Mouse (Mus musculus): ENCODE measurements at regions not wholly inside any gene's neighbourhood (a gene's known extent, or its start where the extent isn't known, plus 50 kb on each side); places are given as distances from the start of the nearest gene placed in this dataset.
A peak's percentile ranks its signal among the peaks of the same experiment; 100 is the strongest.
"Not testable (repeated sequence)": the region's sequence is repeated elsewhere in the genome, so short reads cannot be mapped to it uniquely, and the experiment has no call there.

GRCm38 (mm10) chr11:40536236-40536765 is 158.7 kb downstream of the Mat2b start:
- no peak for ATAC-seq
- DNase-seq (ENCODE audit: low read depth, low spot score), result no peak
- peak; percentile 51 for TF ChIP-seq CTCF (IDR thresholded peaks at IDR 0.05)
- POLR2A ChIA-PET, result no interaction called here
- CTCF ChIA-PET, result no interaction called here
- in situ Hi-C loops (cut with MboI; ENCODE audit: low pct_unique_long_range_greater_than_20kb), result no loop called here
- peaks cover 2% of the 10 kb centered on the region for H3K27me3 ChIP-seq

- in situ Hi-C loops (cut with MboI; ENCODE audit: low pct_unique_long_range_greater_than_20kb), result no loop called here
- peaks cover 14% of the 10 kb centered on the region for H3K27me3 ChIP-seq
- CTCF ChIA-PET, result no interaction called here
- DNase-seq (ENCODE audit: low read depth, low spot score), result no peak
- ATAC-seq, result no peak
- no peak for TF ChIP-seq CTCF (IDR thresholded peaks at IDR 0.05)
- POLR2A ChIA-PET, result no interaction called here
Observed at GRCm38 (mm10) chr11:40510325-40511239, 184.4 kb downstream of the Mat2b start.

- no peak for ATAC-seq
Observed at GRCm38 (mm10) chr11:40491599-40491998, 203.4 kb downstream of the Mat2b start.

GRCm38 (mm10) chr11:40478171-40478570 is 216.8 kb downstream of the Mat2b start:
- POLR2A ChIA-PET; CTCF ChIA-PET; DNase-seq (ENCODE audit: low read depth, low spot score); ATAC-seq: not testable (repeated sequence)
- in situ Hi-C loops (cut with MboI; ENCODE audit: low pct_unique_long_range_greater_than_20kb), result loop anchor here (25.0 kb wide), 1 partner anchor 316 kb away; no protein-coding TSS in a partner anchor
- peaks cover 45% of the 10 kb centered on the region for H3K27me3 ChIP-seq

More at GRCm38 (mm10) chr11:40491599-40491998, 203.4 kb downstream of the Mat2b start:
- no peak for TF ChIP-seq CTCF (IDR thresholded peaks at IDR 0.05)
- ChIA-PET POLR2A (no interaction called here), CTCF (no interaction called here)
- peaks cover 27% of the 10 kb centered on the region for H3K27me3 ChIP-seq
- in situ Hi-C loops (cut with MboI; ENCODE audit: low pct_unique_long_range_greater_than_20kb), result loop anchor here (25.0 kb wide), 1 partner anchor 329 kb away; no protein-coding TSS in a partner anchor
- no peak for DNase-seq (ENCODE audit: low read depth, low spot score)

GRCm38 (mm10) chr11:40477294-40477693 is 217.7 kb downstream of the Mat2b start:
- CTCF ChIA-PET, result interaction anchor here (1.0 kb wide), 1 partner anchor 200 kb away, joined by 3 read pairs; no protein-coding TSS in a partner anchor
- DNase-seq (ENCODE audit: low read depth, low spot score) (no peak), ATAC-seq (no peak)
- H3K27me3 ChIP-seq, result peaks cover 54% of the 10 kb centered on the region
- in situ Hi-C loops (cut with MboI; ENCODE audit: low pct_unique_long_range_greater_than_20kb), result loop anchor here (25.0 kb wide), 1 partner anchor 315 kb away; no protein-coding TSS in a partner anchor
- no peak for TF ChIP-seq CTCF (IDR thresholded peaks at IDR 0.05)
- POLR2A ChIA-PET, result no interaction called here

GRCm38 (mm10) chr11:40469080-40469705 is 225.8 kb downstream of the Mat2b start:
- ChIA-PET CTCF (interaction anchor here (1.2 kb wide), 1 partner anchor 174 kb away, joined by 4 read pairs; no protein-coding TSS in a partner anchor), POLR2A (no interaction called here)
- no peak for DNase-seq (ENCODE audit: low read depth, low spot score)
- H3K27me3 ChIP-seq, result peaks cover 43% of the 10 kb centered on the region
- in situ Hi-C loops (cut with MboI; ENCODE audit: low pct_unique_long_range_greater_than_20kb), result no loop called here
- peak; percentile 95 for ATAC-seq
- peak; percentile 93 for TF ChIP-seq CTCF (IDR thresholded peaks at IDR 0.05)

GRCm38 (mm10) chr11:40456571-40456970 is 238.4 kb downstream of the Mat2b start:
- CTCF ChIA-PET, result no interaction called here

GRCm38 (mm10) chr11:40454994-40455393 is 240.0 kb downstream of the Mat2b start:
- CTCF ChIA-PET; POLR2A ChIA-PET; in situ Hi-C loops (cut with MboI; ENCODE audit: low pct_unique_long_range_greater_than_20kb); H3K27me3 ChIP-seq; DNase-seq (ENCODE audit: low read depth, low spot score): not testable (repeated sequence)
- peak; percentile 93 for ATAC-seq

More at GRCm38 (mm10) chr11:40456571-40456970, 238.4 kb downstream of the Mat2b start:
- no peak for DNase-seq (ENCODE audit: low read depth, low spot score)
- no peak for ATAC-seq
- TF ChIP-seq CTCF (IDR thresholded peaks at IDR 0.05), result no peak
- in situ Hi-C loops (cut with MboI; ENCODE audit: low pct_unique_long_range_greater_than_20kb), result no loop called here
- H3K27me3 ChIP-seq, result no peaks in the 10 kb centered on the region
- POLR2A ChIA-PET, result no interaction called here

GRCm38 (mm10) chr11:40446846-40447245 is 248.2 kb downstream of the Mat2b start:
- peak; percentile 12 for ATAC-seq
- POLR2A ChIA-PET, result no interaction called here
- CTCF ChIA-PET, result no interaction called here
- no peaks in the 10 kb centered on the region for H3K27me3 ChIP-seq
- no peak for DNase-seq (ENCODE audit: low read depth, low spot score)
- in situ Hi-C loops (cut with MboI; ENCODE audit: low pct_unique_long_range_greater_than_20kb), result no loop called here
- no peak for TF ChIP-seq CTCF (IDR thresholded peaks at IDR 0.05)

- TF ChIP-seq CTCF (IDR thresholded peaks at IDR 0.05), result no peak
- no peak for DNase-seq (ENCODE audit: low read depth, low spot score)
- no peak for ATAC-seq
- POLR2A ChIA-PET, result no interaction called here
- in situ Hi-C loops (cut with MboI; ENCODE audit: low pct_unique_long_range_greater_than_20kb), result no loop called here
- CTCF ChIA-PET, result no interaction called here
- no peaks in the 10 kb centered on the region for H3K27me3 ChIP-seq
Observed at GRCm38 (mm10) chr11:40434002-40434401, 261.0 kb downstream of the Mat2b start.

- in situ Hi-C loops (cut with MboI; ENCODE audit: low pct_unique_long_range_greater_than_20kb), result no loop called here
- no peak for TF ChIP-seq CTCF (IDR thresholded peaks at IDR 0.05)
- DNase-seq (ENCODE audit: low read depth, low spot score) (no peak), ATAC-seq (no peak)
- H3K27me3 ChIP-seq, result no peaks in the 10 kb centered on the region
- ChIA-PET POLR2A (no interaction called here), CTCF (interaction anchor here (1.5 kb wide), 1 partner anchor 27 kb away, joined by 3 read pairs; no protein-coding TSS in a partner anchor)
Observed at GRCm38 (mm10) chr11:40428858-40429257, 266.1 kb downstream of the Mat2b start.

Measured in Patski (cell line).